Mouse (Mus musculus) liver, embryonic 14.5 days (tissue): ENCODE results near the gene Ccdc40.

Source experiments
- CTCF ChIP-seq: IDR thresholded peaks from 2 replicates; pipeline ENCODE4 v1.5.1; 2016; ENCODE audit warnings: antibody characterized with exemption, low read depth, control low read depth
- EP300 ChIP-seq: IDR thresholded peaks from 2 replicates; pipeline ENCODE4 v1.6.1; 2016; ENCODE audit warnings: antibody characterized with exemption, low read depth

GRCm38 (mm10) chr11:119188389-119188788 is 40.0 kb upstream of the Ccdc40 start:
- no peak for TF ChIP-seq EP300
- TF ChIP-seq CTCF: no peak
